Mouse (Mus musculus) embryonic fibroblast, embryonic 13.5 days (primary cell): ENCODE data around the gene Naa50. TPM values are rescaled to one million over a fixed set of nuclear protein-coding genes. Genes with fewer than 3 reads are reported as not detected.

Source experiments
- H3K27ac ChIP-seq: 2 replicates; pipeline ENCODE4 v1.5.1; 2012; ENCODE audit warnings: low read length, control low read depth, inconsistent platforms; ENCODE audit not compliant: insufficient read depth
- H3K4me1 ChIP-seq: 2 replicates; pipeline ENCODE4 v1.6.1; 2011; ENCODE audit warnings: low read length; ENCODE audit not compliant: control insufficient read depth, insufficient read depth
- H3K4me3 ChIP-seq: 2 replicates; pipeline ENCODE4 v1.5.1; 2011; ENCODE audit warnings: mild to moderate bottlenecking, control low read depth, low read length; ENCODE audit not compliant: insufficient read depth
- CTCF ChIP-seq: IDR thresholded peaks from 2 replicates; pipeline ENCODE4 v1.5.1; 2011; ENCODE audit warnings: mild to moderate bottlenecking, control low read depth, low read length, moderate library complexity, borderline replicate concordance; ENCODE audit not compliant: insufficient read depth
- POLR2A ChIP-seq: IDR thresholded peaks from 2 replicates; pipeline ENCODE4 v1.6.1; 2011; ENCODE audit warnings: low read depth, mild to moderate bottlenecking, control low read depth, low read length, moderate library complexity
- polyA plus RNA-seq: library from polyadenylated mRNA; stranded (reverse); fragments of >200 nt; gene quantifications from 2 replicates; pipeline ENCODE4 v1.2.4, GENCODE M21; 2011; ENCODE audit warnings: low read depth; ENCODE audit not compliant: missing spikeins, insufficient read length

Gene Naa50
- polyA plus RNA-seq, 1 experiment = 110 TPM

GRCm38 (mm10) chr16:44138979-44139535 lies 573 bp upstream of the Naa50 start:
- TF ChIP-seq POLR2A (no peak), CTCF (no peak)
- H3K4me3 ChIP-seq = peak overlapping the region; percentile 80

GRCm38 (mm10) chr16:44140186-44140787 lies 657 bp downstream of the Naa50 start:
- Histone ChIP-seq H3K4me1 (peaks cover 4% of the 10 kb centered on the region), H3K27ac (peak overlapping the region; percentile 76), H3K4me3 (peak overlapping the region; percentile 78)
- TF ChIP-seq CTCF (no peak), POLR2A (peak; percentile 63)

More at GRCm38 (mm10) chr16:44138979-44139535, 573 bp upstream of the Naa50 start:
- Histone ChIP-seq H3K4me1 (peaks cover 4% of the 10 kb centered on the region), H3K27ac (peak overlapping the region; percentile 100)

- H3K4me1 ChIP-seq = peaks cover 3% of the 10 kb centered on the region; the same call in 1 of the 2 replicates
- peak overlapping the region; percentile 32 for H3K4me3 ChIP-seq
- no peak for TF ChIP-seq POLR2A
- TF ChIP-seq CTCF = no peak
- no peak overlapping the region for H3K27ac ChIP-seq
Observed at GRCm38 (mm10) chr16:44141483-44141882, 1.9 kb downstream of the Naa50 start.

- Histone ChIP-seq H3K4me3 (no peak overlapping the region), H3K27ac (no peak overlapping the region), H3K4me1 (no peaks in the 10 kb centered on the region)
- TF ChIP-seq POLR2A = no peak
- no peak for TF ChIP-seq CTCF
Observed at GRCm38 (mm10) chr16:44149002-44149767, 9.6 kb downstream of the Naa50 start.

DNA sequence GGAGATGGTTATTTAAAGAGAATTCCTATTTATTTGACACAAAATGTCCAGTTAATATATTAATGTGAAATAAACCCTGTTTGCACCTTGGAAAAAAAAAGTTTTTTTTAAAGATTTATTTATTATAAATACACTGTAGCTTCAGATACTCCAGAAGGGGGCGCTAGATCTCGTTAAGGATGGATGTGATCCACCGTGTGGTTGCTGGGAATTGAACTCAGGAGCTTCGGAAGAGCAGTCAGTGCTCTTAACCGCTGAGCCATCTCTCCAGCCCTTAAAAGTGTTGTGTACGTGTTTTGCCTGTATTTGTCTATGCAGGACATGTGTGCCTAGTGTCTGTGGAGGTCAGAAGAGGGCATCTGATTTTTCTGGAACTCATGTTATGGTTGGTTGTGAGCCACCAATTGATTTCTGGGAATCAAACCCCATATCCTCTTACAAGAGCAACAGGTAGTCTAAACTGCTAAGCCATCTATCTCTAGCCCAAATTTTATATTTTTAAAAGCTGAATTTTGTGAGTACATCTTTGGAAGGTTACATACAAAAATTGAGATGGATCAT lies 14.9 kb downstream of the Naa50 start:
- H3K27ac ChIP-seq = no peak overlapping the region
- TF ChIP-seq POLR2A = no peak
- no peak for TF ChIP-seq CTCF
- H3K4me1 ChIP-seq = no peaks in the 10 kb centered on the region
- H3K4me3 ChIP-seq = no peak overlapping the region

- H3K27ac ChIP-seq = no peak overlapping the region
- no peaks in the 10 kb centered on the region for H3K4me1 ChIP-seq
- no peak for TF ChIP-seq CTCF
- TF ChIP-seq POLR2A = no peak
- no peak overlapping the region for H3K4me3 ChIP-seq
Observed at GRCm38 (mm10) chr16:44159325-44159724, 19.7 kb downstream of the Naa50 start.

GRCm38 (mm10) chr16:44163831-44164230 lies 24.2 kb downstream of the Naa50 start:
- no peak overlapping the region for H3K27ac ChIP-seq
- H3K4me3 ChIP-seq = no peak overlapping the region
- no peak for TF ChIP-seq CTCF
- TF ChIP-seq POLR2A = no peak
- H3K4me1 ChIP-seq = no peaks in the 10 kb centered on the region

DNA sequence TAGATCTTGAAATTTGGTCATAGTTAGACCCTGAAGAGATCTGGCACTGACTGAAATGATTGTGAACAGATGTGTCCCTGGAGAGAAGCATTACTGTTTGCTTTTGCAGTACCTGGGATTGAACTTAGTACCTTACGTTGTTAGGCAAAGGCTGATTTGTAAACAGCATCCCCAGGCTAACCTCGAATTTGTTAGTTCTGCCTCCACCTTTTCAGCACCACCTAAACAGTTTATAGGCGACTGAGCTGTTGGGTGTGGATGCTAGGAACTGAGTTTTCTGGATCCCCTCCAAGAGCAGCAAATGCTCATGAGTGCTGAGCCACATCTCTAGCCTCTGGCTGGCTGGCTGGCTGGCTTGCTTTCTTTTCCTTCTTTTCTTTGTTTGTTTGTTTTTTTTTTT lies 25.6 kb downstream of the Naa50 start:
- H3K27ac ChIP-seq = no peak overlapping the region
- TF ChIP-seq POLR2A (no peak), CTCF (no peak)
- no peak overlapping the region for H3K4me3 ChIP-seq
- no peaks in the 10 kb centered on the region for H3K4me1 ChIP-seq

DNA sequence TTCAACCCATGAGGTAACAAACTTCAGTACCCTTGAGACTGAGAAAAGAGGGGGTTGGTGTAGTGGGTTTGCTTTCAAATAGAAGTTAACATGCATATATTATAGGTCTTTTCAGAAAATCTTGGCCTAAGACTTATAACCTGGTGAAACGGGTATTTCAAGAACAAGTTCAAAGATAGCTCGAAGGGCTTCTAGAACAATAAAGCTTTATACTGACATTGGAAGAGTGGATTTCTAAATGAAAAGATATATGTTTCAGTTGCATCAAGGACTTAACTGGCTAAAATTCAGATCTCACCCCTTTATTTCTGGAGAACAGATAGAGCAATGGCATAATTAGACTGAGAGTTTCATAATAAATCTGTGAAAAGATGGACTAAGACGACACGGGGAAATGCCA lies 29.4 kb downstream of the Naa50 start:
- no peak overlapping the region for H3K27ac ChIP-seq
- no peaks in the 10 kb centered on the region for H3K4me1 ChIP-seq
- H3K4me3 ChIP-seq = no peak overlapping the region
- TF ChIP-seq POLR2A (no peak), CTCF (no peak)

DNA sequence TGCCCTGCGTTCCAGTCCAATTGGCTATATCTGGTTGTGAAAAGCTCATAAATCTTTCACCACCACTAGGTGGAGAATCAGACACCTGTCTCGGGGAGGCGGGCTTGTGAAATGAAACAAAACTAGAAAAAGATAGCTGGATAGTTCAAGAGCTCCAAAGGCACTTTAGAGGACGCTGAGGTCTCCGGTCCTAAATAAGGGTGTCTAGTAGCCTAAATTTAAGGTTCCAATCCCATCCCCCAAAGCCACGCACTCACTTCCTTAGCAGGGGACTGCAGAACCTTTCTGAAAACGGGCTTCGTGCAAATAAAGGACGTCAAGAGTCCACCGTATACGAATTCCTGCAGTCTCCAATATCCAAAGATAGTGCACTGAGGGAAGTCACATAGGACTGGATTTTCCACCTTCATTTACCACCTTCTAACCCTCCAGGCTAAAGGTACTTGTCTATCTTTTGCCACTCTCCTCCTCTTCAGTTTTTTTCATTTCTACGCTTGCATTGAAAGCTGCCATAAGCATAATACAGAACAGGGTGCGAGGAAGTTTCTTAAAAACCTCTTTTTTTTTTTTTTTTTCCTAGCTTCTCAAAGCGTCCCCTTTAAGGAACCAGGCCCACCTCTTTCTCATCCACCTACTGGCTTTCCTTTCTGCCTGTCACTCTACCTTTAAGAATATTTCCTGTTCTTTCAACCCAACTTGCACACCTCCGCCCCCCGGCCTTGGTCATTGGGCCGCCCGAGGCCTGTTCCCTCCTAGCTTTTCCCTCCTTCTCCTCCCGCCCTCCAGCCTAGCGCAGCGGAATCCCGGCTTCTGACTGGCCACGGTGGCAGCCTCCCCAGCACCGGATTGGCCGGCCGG lies 32.9 kb downstream of the Naa50 start:
- TF ChIP-seq POLR2A = peak; percentile 30; the same call in 1 of the 2 replicates
- no peak for TF ChIP-seq CTCF
- Histone ChIP-seq H3K4me1 (no peaks in the 10 kb centered on the region), H3K4me3 (peak overlapping the region; percentile 83), H3K27ac (peak overlapping the region; percentile 90)
